Mouse (Mus musculus) forebrain, embryonic 11.5 days (tissue): ENCODE results near the gene Cpeb3. TPM values are rescaled to one million over a fixed set of nuclear protein-coding genes. Genes with fewer than 3 reads are reported as not detected.
"Not testable (repeated sequence)": the region's sequence is repeated elsewhere in the genome, so short reads cannot be mapped to it uniquely, and the experiment has no call there.

Experiments used
- ATAC-seq: fragments of 200-750 bp; cut with Nextera tagmentation; replicated peaks from 2 replicates; pipeline ENCODE4 v1.8.0; 2017; ENCODE audit warnings: moderate TSS enrichment; ENCODE audit not compliant: low FRiP score
- DNase-seq: peaks from one replicate; pipeline ENCODE4 v3.0.0-alpha.2; 2017; ENCODE audit warnings: low spot score
- H3K27ac ChIP-seq: fragments of 300-500 bp; sonication (generic); 2 replicates; pipeline ENCODE4 v1.5.1; 2014; ENCODE audit warnings: low read depth, low read length
- H3K27me3 ChIP-seq: fragments of 300-500 bp; sonication (generic); 2 replicates; pipeline ENCODE4 v1.6.1; 2014; ENCODE audit warnings: mild to moderate bottlenecking, low read length, mixed read lengths; ENCODE audit not compliant: control insufficient read depth, insufficient read depth
- H3K36me3 ChIP-seq: fragments of 300-500 bp; sonication (generic); 2 replicates; pipeline ENCODE4 v1.6.1; 2014; ENCODE audit warnings: mild to moderate bottlenecking, low read length, moderate library complexity, mixed read lengths; ENCODE audit not compliant: control insufficient read depth, insufficient read depth
- H3K4me1 ChIP-seq: fragments of 300-500 bp; sonication (generic); replicated peaks from 2 replicates; pipeline ENCODE4 v1.6.1; 2014; ENCODE audit warnings: low read length, mixed read lengths; ENCODE audit not compliant: control insufficient read depth, insufficient read depth
- H3K4me2 ChIP-seq: fragments of 300-500 bp; sonication (generic); 2 replicates; pipeline ENCODE4 v1.6.1; 2014; ENCODE audit warnings: low read depth, mild to moderate bottlenecking, low read length, moderate library complexity, mixed read lengths; ENCODE audit not compliant: severe bottlenecking
- H3K4me3 ChIP-seq: fragments of 300-500 bp; sonication (generic); 2 replicates; pipeline ENCODE4 v1.5.1; 2014; ENCODE audit warnings: low read depth, low read length
- H3K9ac ChIP-seq: fragments of 300-500 bp; sonication (generic); 2 replicates; pipeline ENCODE4 v1.6.1; 2014; ENCODE audit warnings: low read length
- H3K9me3 ChIP-seq: fragments of 300-500 bp; sonication (generic); 2 replicates; pipeline ENCODE4 v1.6.1; 2016; ENCODE audit warnings: low read length, mixed read lengths; ENCODE audit not compliant: control insufficient read depth
- WGBS: fragments of 180-500 bp; shearing (Covaris S2); extraction: QIAGEN DNeasy Blood & Tissue Kit; methylation state at CpG from one replicate; pipeline ENCODE4 v1.1.7; 2014; 5-methylcytosine and 5-hydroxymethylcytosine counted together
- polyA plus RNA-seq: library from polyadenylated mRNA; unstranded; fragments of >200 nt; fragmentation: Nextera tagmentation; extraction: Ambion mirVana; gene quantifications from 2 replicates; pipeline ENCODE4 v1.2.1, GENCODE M21; 2014

Gene Cpeb3
- polyA plus RNA-seq, 1 experiment from 2014 or later, result 2.4 TPM

GRCm38 (mm10) chr19:37077258-37077657, 131.1 kb downstream of the Cpeb3 start:
- H3K27ac ChIP-seq, H3K27me3 ChIP-seq, H3K9me3 ChIP-seq, H3K36me3 ChIP-seq, DNase-seq, H3K4me3 ChIP-seq, H3K4me1 ChIP-seq, H3K9ac ChIP-seq, H3K4me2 ChIP-seq, ATAC-seq: not testable (repeated sequence)
- WGBS, result 84% methylated on average over 4 of the region's 4 CpGs

GRCm38 (mm10) chr19:37076646-37077045, 131.8 kb downstream of the Cpeb3 start:
- H3K9me3 ChIP-seq, result no peaks in the 10 kb centered on the region
- no peaks in the 10 kb centered on the region for H3K4me1 ChIP-seq
- 88% methylated on average over 4 of the region's 4 CpGs for WGBS
- H3K36me3 ChIP-seq, result no peaks in the 10 kb centered on the region
- H3K9ac ChIP-seq, result no peak overlapping the region
- no peak overlapping the region for H3K4me2 ChIP-seq
- ATAC-seq (no peak), DNase-seq (no peak)
- no peak overlapping the region for H3K27ac ChIP-seq
- no peaks in the 10 kb centered on the region for H3K27me3 ChIP-seq
- no peak overlapping the region for H3K4me3 ChIP-seq

GRCm38 (mm10) chr19:37076116-37076515, 132.3 kb downstream of the Cpeb3 start:
- ATAC-seq (no peak), DNase-seq (no peak)
- WGBS, result 74% methylated on average over 2 of the region's 2 CpGs
- Histone ChIP-seq H3K36me3 (no peaks in the 10 kb centered on the region), H3K4me1 (no peaks in the 10 kb centered on the region), H3K9me3 (no peaks in the 10 kb centered on the region), H3K9ac (no peak overlapping the region), H3K27me3 (no peaks in the 10 kb centered on the region), H3K4me2 (no peak overlapping the region), H3K4me3 (no peak overlapping the region), H3K27ac (no peak overlapping the region)

GRCm38 (mm10) chr19:37075690-37076089, 132.7 kb downstream of the Cpeb3 start:
- no peak for DNase-seq
- Histone ChIP-seq H3K27ac (no peak overlapping the region), H3K27me3 (no peaks in the 10 kb centered on the region), H3K4me1 (no peaks in the 10 kb centered on the region), H3K4me3 (no peak overlapping the region), H3K36me3 (no peaks in the 10 kb centered on the region), H3K9me3 (no peaks in the 10 kb centered on the region), H3K9ac (no peak overlapping the region), H3K4me2 (no peak overlapping the region)
- no peak for ATAC-seq
- WGBS, result 77% methylated on average over 7 of the region's 7 CpGs

GRCm38 (mm10) chr19:37074726-37075125, 133.7 kb downstream of the Cpeb3 start:
- Histone ChIP-seq H3K4me3 (no peak overlapping the region), H3K27ac (no peak overlapping the region), H3K9ac (no peak overlapping the region), H3K4me2 (no peak overlapping the region), H3K4me1 (no peaks in the 10 kb centered on the region), H3K9me3 (no peaks in the 10 kb centered on the region), H3K27me3 (no peaks in the 10 kb centered on the region), H3K36me3 (no peaks in the 10 kb centered on the region)
- 93% methylated on average over 5 of the region's 5 CpGs for WGBS
- no peak for DNase-seq
- no peak for ATAC-seq

- Histone ChIP-seq H3K27ac (no peak overlapping the region), H3K27me3 (no peaks in the 10 kb centered on the region), H3K36me3 (no peaks in the 10 kb centered on the region), H3K4me1 (no peaks in the 10 kb centered on the region), H3K4me2 (no peak overlapping the region), H3K9me3 (no peaks in the 10 kb centered on the region), H3K9ac (no peak overlapping the region), H3K4me3 (no peak overlapping the region)
- DNase-seq (no peak), ATAC-seq (no peak)
- WGBS, result 93% methylated on average over 3 of the region's 3 CpGs
Observed at GRCm38 (mm10) chr19:37074276-37074675, 134.1 kb downstream of the Cpeb3 start.

GRCm38 (mm10) chr19:37072871-37073629, 135.4 kb downstream of the Cpeb3 start:
- Histone ChIP-seq H3K27ac (no peak overlapping the region), H3K4me3 (no peak overlapping the region), H3K9me3 (no peaks in the 10 kb centered on the region), H3K9ac (no peak overlapping the region), H3K4me2 (no peak overlapping the region), H3K4me1 (no peaks in the 10 kb centered on the region), H3K27me3 (no peaks in the 10 kb centered on the region), H3K36me3 (no peaks in the 10 kb centered on the region)
- no peak for DNase-seq
- ATAC-seq, result no peak
- 55% methylated on average over 5 of the region's 5 CpGs for WGBS

- Histone ChIP-seq H3K27ac (no peak overlapping the region), H3K4me2 (no peak overlapping the region), H3K27me3 (no peaks in the 10 kb centered on the region), H3K9me3 (no peaks in the 10 kb centered on the region), H3K4me3 (no peak overlapping the region), H3K9ac (no peak overlapping the region), H3K36me3 (no peaks in the 10 kb centered on the region), H3K4me1 (no peaks in the 10 kb centered on the region)
- ATAC-seq (no peak), DNase-seq (no peak)
- 85% methylated on average over 4 of the region's 4 CpGs for WGBS
Observed at GRCm38 (mm10) chr19:37069243-37069642, 139.2 kb downstream of the Cpeb3 start.

- H3K9me3 ChIP-seq, result no peaks in the 10 kb centered on the region
- no peaks in the 10 kb centered on the region for H3K4me1 ChIP-seq
- WGBS, result 92% methylated on average over 4 of the region's 4 CpGs
- DNase-seq, result no peak
- no peaks in the 10 kb centered on the region for H3K27me3 ChIP-seq
- no peak overlapping the region for H3K4me2 ChIP-seq
- no peak overlapping the region for H3K4me3 ChIP-seq
- no peak overlapping the region for H3K9ac ChIP-seq
- no peak overlapping the region for H3K27ac ChIP-seq
- H3K36me3 ChIP-seq, result no peaks in the 10 kb centered on the region
- ATAC-seq, result no peak
Observed at GRCm38 (mm10) chr19:37060078-37060477, 148.3 kb downstream of the Cpeb3 start.
